11 mouse cellular contexts compared by ENCODE assay signal in genomic region chr2:6338031-6338629, GRCm38 (mm10). TPM values are rescaled to one million over a fixed set of nuclear protein-coding genes. Genes with fewer than 3 reads are reported as not detected.
DNase-seq lines count a peak whose midpoint lies in the region; TF ChIP-seq lines count a peak whose summit lies in the region.
"Had no signal": no experiment of that assay in that cellular context is flagged by ENCODE, and none has a peak within 500 bp of the region (broad histone marks: within the 10 kb centered on the region; RNA-seq: fewer than 3 reads in every experiment).

No protein-coding gene starts in this region.

- H3K27me3 ChIP-seq in heart, embryonic 10.5 days (ENCODE audit: insufficient read depth, poor library complexity, severe bottlenecking) = no peaks in the 10 kb centered on the region
- H3K27me3 ChIP-seq in spleen, adult 2 months (ENCODE audit: control insufficient read depth, insufficient read depth, low read length) = no peaks in the 10 kb centered on the region

- intact Hi-C loops in gastrocnemius, postnatal 36 days (cut with DNase I) = no loop called here

- peaks cover 30% of the 10 kb centered on the region for H3K4me1 ChIP-seq in heart, embryonic 10.5 days
- peaks cover 19% of the 10 kb centered on the region for H3K4me1 ChIP-seq in spleen, adult 2 months (ENCODE audit: control insufficient read depth, insufficient read depth, insufficient read length)

- no peak for TF ChIP-seq CTCF in spleen, adult 2 months (IDR thresholded peaks at IDR 0.05; ENCODE audit: extremely low read depth, insufficient read depth, insufficient read length, insufficient replicate concordance)

- 74% methylated on average over 9 of the region's 9 CpGs for WGBS in heart, embryonic 10.5 days
- 44% methylated on average over 9 of the region's 9 CpGs for WGBS in spleen, adult 2 months

- H3K27ac ChIP-seq in heart, embryonic 10.5 days = no peak overlapping the region
- peak overlapping the region; percentile 62 for H3K27ac ChIP-seq in spleen, adult 2 months (ENCODE audit: insufficient read depth, low read length)

- no peak overlapping the region for H3K4me3 ChIP-seq in heart, embryonic 10.5 days
- H3K4me3 ChIP-seq in spleen, adult 2 months (ENCODE audit: extremely low read depth, insufficient read depth, insufficient read length) = no peak overlapping the region

- H3K9me3 ChIP-seq in heart, embryonic 10.5 days = no peaks in the 10 kb centered on the region

- TF ChIP-seq POLR2A in spleen, adult 2 months (IDR thresholded peaks at IDR 0.05; ENCODE audit: low read depth, low read length) = no peak

- H3K36me3 ChIP-seq in heart, embryonic 10.5 days = no peaks in the 10 kb centered on the region
- H3K36me3 ChIP-seq in spleen, adult 2 months (ENCODE audit: control insufficient read depth, insufficient read depth, low read length) = no peaks in the 10 kb centered on the region; the same call in 1 of the 2 replicates

- DNase-seq in heart, adult 11 months = peak; percentile 88
- DNase-seq in heart, embryonic 10.5 days (ENCODE audit: low spot score) = no peak
- no peak for DNase-seq in spleen, adult 2 months (ENCODE audit: low read depth in 1 of 2, low spot score in 2 of 2)
- no peak for DNase-seq in spleen, postnatal 36 days (ENCODE audit: low spot score in 2 of 2)
- peak; percentile 40 for DNase-seq in lung, postnatal 14 days
- DNase-seq in B cell, adult 2 months = no peak
- no peak for DNase-seq in gastrocnemius, postnatal 36 days
- DNase-seq in adrenal gland, postnatal 36 days = no peak
- DNase-seq: adrenal gland, adult 8-10 months; cerebellum, adult 11 months; retina, postnatal 1 day had no signal

RNA-seq across cellular contexts. Expression of gene Usp6nl, which starts 15.7 kb away (rescaled TPM):
- 6.5 and 8.9 TPM in 2 replicates for polyA plus RNA-seq in heart, embryonic 10.5 days (2016; fragmentation: Nextera tagmentation; extraction: Ambion mirVana)
- 6.8 and 6.9 TPM in 2 replicates for polyA plus RNA-seq in spleen, adult 2 months (2012; rRNA removed)
- total RNA-seq in gastrocnemius, postnatal 36 days (2021) = 1 to 10 TPM; 3.5 to 3.6 TPM
- 10 to 100 TPM; 31.6 to 33.6 TPM for total RNA-seq in adrenal gland, postnatal 36 days (2021)

Comparison
In these comparisons a context has a peak if more than half of its experiments do, and no peak if none do; other contexts are left out.
1. DNase-seq: peak in heart, adult 11 months (single experiment) and lung, postnatal 14 days (single experiment); none in heart, embryonic 10.5 days (single experiment), spleen, adult 2 months (0 of 2), spleen, postnatal 36 days (0 of 2), B cell, adult 2 months (0 of 2), gastrocnemius, postnatal 36 days (0 of 2) and adrenal gland, postnatal 36 days (0 of 2).
2. RNA of gene Usp6nl, which starts 15.7 kb away (total RNA-seq): 31.6 to 33.6 TPM in adrenal gland, postnatal 36 days; 3.5 to 3.6 TPM in gastrocnemius, postnatal 36 days; every median in the first group is over 4 times any median in the second.